Mouse (Mus musculus) adrenal gland, postnatal 10 days (tissue): ENCODE data around the gene Olfr967. TPM values are rescaled to one million over a fixed set of nuclear protein-coding genes. Genes with fewer than 3 reads are reported as not detected.
"Not testable (repeated sequence)": the region's sequence is repeated elsewhere in the genome, so short reads cannot be mapped to it uniquely, and the experiment has no call there.

Experiments used
- DNase-seq: peaks from one replicate; pipeline ENCODE4 v3.0.0; 2021; ENCODE audit warnings: mixed read lengths
- long read RNA-seq, 2 experiments: library from polyadenylated mRNA; stranded (forward); transcript quantifications; one replicate each; pipeline ENCODE4 v2.0.0; 2021
- total RNA-seq, 2 experiments: library from RNA; stranded (reverse); gene quantifications; 2 replicates each; pipeline ENCODE4 v1.2.3; 2021

Olfr967 gene
- total RNA-seq, result not detected
- long read RNA-seq, experiment 1, result 0 reads
- long read RNA-seq, experiment 2, result 0 reads

- DNase-seq, result no peak
These were observed at the start of gene Olfr967 for GRCm38 (mm10) chr9:39745949-39746348. Gene Olfr967 (plus strand): TSS chr9:39746249.

- not testable (repeated sequence) for DNase-seq
These were observed 44.9 kb upstream of the Olfr967 start for GRCm38 (mm10) chr9:39701123-39701522.

DNA sequence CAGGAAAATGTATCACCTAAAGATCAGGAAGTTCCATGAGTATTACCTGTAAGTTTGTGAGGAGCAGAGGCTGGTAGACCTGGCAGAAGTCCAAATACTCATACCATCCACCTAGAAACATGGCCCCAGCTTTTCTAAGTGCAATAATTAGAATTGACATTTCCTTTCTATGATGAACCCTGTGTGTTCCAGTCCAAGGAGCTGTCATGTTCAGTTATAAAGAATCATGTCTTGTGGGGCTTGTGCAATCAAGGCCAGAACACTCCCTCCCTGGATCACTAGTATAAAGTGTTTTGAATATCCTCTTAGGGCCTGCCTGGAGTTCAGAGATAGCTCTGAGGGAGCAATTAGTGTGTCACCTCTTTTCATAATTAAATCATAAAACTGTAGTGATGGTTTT, 39.0 kb upstream of the Olfr967 start, which contains the start of gene Olfr149:
Olfr149 (minus strand) TSS at position 101 of the 400 bp plus-strand sequence.
- DNase-seq, result no peak

DNA sequence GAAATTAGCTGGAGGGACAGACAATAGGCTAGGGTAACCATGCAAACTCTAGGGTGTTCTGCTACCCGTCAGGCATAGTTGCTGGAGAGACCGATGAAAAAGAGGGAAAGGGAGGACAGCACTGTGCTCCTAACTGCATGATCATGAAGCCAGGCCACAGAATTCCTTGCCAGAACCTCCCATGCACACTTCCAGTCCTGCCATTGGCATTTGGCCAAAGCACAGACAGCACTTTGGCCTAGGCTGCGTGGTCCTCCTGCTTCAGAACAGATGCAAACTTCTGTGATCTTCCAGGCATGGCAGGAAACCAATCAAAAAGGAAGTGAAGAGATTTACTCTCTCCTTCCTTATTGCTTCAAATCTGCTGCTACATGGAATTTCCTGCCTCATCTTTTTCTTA, 37.1 kb upstream of the Olfr967 start:
- DNase-seq, result peak; percentile 5

DNA sequence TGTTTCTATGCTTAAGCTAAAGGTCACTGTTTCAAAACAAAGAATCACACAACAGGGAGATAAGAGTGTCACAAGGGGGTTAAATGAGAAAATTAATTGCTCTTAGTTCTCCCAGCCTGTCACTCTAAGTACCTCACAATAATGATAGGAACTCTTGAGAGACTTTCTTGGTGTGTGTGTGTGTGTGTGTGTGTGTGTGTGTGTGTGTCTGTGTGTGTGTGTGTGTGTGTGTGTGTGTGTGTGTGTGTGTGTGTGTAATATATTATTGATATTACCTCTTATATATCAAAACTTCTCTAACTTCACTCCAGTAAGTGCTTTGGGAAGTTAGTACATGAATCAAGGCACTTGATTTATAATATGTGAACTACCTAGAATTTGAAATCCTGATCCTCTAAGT, 35.0 kb upstream of the Olfr967 start, which contains the start of gene Olfr965:
Olfr965 (plus strand) TSS at position 301 of the 400 bp plus-strand sequence.
- no peak for DNase-seq

- no peak for DNase-seq
These were observed 15.4 kb upstream of the Olfr967 start, which contains the start of gene Olfr150 for GRCm38 (mm10) chr9:39730678-39731077. Gene Olfr150 (plus strand): TSS chr9:39730978.

DNA sequence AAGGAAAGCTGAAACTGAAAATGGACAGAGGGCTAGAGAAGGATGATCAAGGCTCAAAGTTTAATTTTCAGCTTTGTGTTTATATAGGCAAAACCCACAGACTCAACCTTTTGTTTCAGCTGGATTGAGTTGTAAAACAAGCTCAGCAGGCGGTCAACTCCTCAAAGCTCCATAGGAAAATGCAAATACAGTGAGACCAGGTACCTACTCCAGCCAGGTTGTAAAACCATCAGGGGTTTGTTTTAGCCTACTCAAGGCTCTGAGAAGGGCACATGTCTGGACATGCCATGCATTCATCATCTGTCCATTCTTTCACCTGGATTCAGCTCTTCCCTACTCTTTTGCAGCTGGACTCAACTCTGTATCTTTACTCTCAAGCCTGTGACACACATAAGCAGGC, 5.3 kb upstream of the Olfr967 start:
- DNase-seq, result no peak

GRCm38 (mm10) chr9:39746428-39746827, 379 bp downstream of the Olfr967 start:
- DNase-seq, result no peak

- DNase-seq, result no peak
These were observed 37.1 kb downstream of the Olfr967 start, which contains the start of gene Olfr968 for GRCm38 (mm10) chr9:39783153-39783552. Gene Olfr968 (minus strand): TSS chr9:39783253.

DNA sequence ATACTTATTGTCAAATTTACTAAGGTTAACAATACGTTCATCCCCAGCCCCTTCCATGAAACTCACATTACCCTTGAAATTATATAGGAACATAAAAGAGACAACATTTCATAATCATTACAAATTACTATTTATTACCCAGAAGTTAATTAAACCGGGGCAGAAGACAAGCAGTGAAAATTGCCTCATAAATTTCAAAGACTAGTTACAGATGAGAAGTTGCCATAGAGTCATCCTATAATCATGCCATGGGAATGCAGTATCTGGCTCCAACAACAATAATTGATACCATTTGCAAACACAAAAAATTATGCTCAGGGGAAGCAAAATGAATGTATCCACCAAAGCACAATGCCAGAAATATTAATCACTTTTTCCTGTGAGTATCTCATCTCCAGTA, 44.5 kb downstream of the Olfr967 start, which contains the start of gene Olfr969:
Olfr969 (plus strand) TSS at position 388 of the 400 bp plus-strand sequence.
- DNase-seq, result no peak

Other genes with a start within 250 kb of the Olfr967 start
- gene Olfr957, start 230.4 kb upstream of the Olfr967 start, total RNA-seq, result not detected
- not detected for gene Olfr958, start 192.2 kb upstream of the Olfr967 start, total RNA-seq
- not detected for gene Olfr959, start 170.7 kb upstream of the Olfr967 start, total RNA-seq
- 10 to 100 TPM; 15.4 to 20.6 TPM for gene AW551984, start 141.8 kb upstream of the Olfr967 start, total RNA-seq
- not detected for gene Olfr148, start 135.6 kb upstream of the Olfr967 start, total RNA-seq
- not detected for gene Olfr960, start 124.9 kb upstream of the Olfr967 start, total RNA-seq
- gene Olfr961, start 101.2 kb upstream of the Olfr967 start, total RNA-seq, result not detected
- not detected for gene Olfr963, start 79.0 kb upstream of the Olfr967 start, total RNA-seq
- gene Olfr149, start 39.1 kb upstream of the Olfr967 start, total RNA-seq, result not detected
- gene Olfr965, start 34.9 kb upstream of the Olfr967 start, total RNA-seq, result not detected
- not detected for gene Olfr150, start 15.3 kb upstream of the Olfr967 start, total RNA-seq
- not detected for gene Olfr968, start 37.0 kb downstream of the Olfr967 start, total RNA-seq
- gene Olfr969, start 44.7 kb downstream of the Olfr967 start, total RNA-seq, result not detected
- gene Olfr970, start 62.6 kb downstream of the Olfr967 start, total RNA-seq, result not detected
- gene Olfr971, start 90.6 kb downstream of the Olfr967 start, total RNA-seq, result not detected
- gene Olfr972, start 120.2 kb downstream of the Olfr967 start, total RNA-seq, result not detected
- not detected for gene Olfr229, start 161.1 kb downstream of the Olfr967 start, total RNA-seq
- not detected for gene Olfr974, start 191.3 kb downstream of the Olfr967 start, total RNA-seq
- not detected for gene Olfr975, start 205.8 kb downstream of the Olfr967 start, total RNA-seq
- gene Olfr976, start 214.9 kb downstream of the Olfr967 start, total RNA-seq, result not detected
- not detected for gene Olfr978, start 245.9 kb downstream of the Olfr967 start, total RNA-seq